Mouse (Mus musculus): ENCODE measurements around the gene Rdm1. TPM values are rescaled to one million over a fixed set of nuclear protein-coding genes. Genes with fewer than 3 reads are reported as not detected.
A peak's percentile ranks its signal among the peaks of the same experiment; 100 is the strongest.
"Not testable (repeated sequence)": the region's sequence is repeated elsewhere in the genome, so short reads cannot be mapped to it uniquely, and the experiment has no call there.

Rdm1 gene
- polyA plus RNA-seq, 1 experiment from 2014 or later: 44.8 TPM

- DNase-seq (ENCODE audit: low spot score, missing footprints) (peak; percentile 99), ATAC-seq (ENCODE audit: low FRiP score) (peak; percentile 61)
- Histone ChIP-seq H3K9ac (ENCODE audit: low read length) (peak overlapping the region; percentile 83), H3K4me2 (peak overlapping the region; percentile 83), H3K9me3 (ENCODE audit: control insufficient read depth, low read length) (no peaks in the 10 kb centered on the region), H3K27ac (ENCODE audit: low read depth, low read length) (peak overlapping the region; percentile 98), H3K4me3 (ENCODE audit: low read depth, low read length) (peak overlapping the region; percentile 51), H3K27me3 (ENCODE audit: control insufficient read depth, insufficient read depth, low read length) (no peaks in the 10 kb centered on the region), H3K36me3 (ENCODE audit: control insufficient read depth, insufficient read depth, low read length) (peaks cover 2% of the 10 kb centered on the region; the same call in 1 of the 2 replicates), H3K4me1 (ENCODE audit: control insufficient read depth, insufficient read depth, low read length) (peaks cover 6% of the 10 kb centered on the region; the same call in 1 of the 2 replicates)
- WGBS: under 1% methylated on average over 33 of the region's 33 CpGs
Observed at GRCm38 (mm10) chr11:101627857-101628559, 1.0 kb downstream of the Rdm1 start.

GRCm38 (mm10) chr11:101628733-101629417 is 1.9 kb downstream of the Rdm1 start:
- not testable (repeated sequence) for H3K9me3 ChIP-seq (ENCODE audit: control insufficient read depth, low read length); ATAC-seq (ENCODE audit: low FRiP score); H3K4me1 ChIP-seq (ENCODE audit: control insufficient read depth, insufficient read depth, low read length); DNase-seq (ENCODE audit: low spot score, missing footprints); H3K36me3 ChIP-seq (ENCODE audit: control insufficient read depth, insufficient read depth, low read length); H3K9ac ChIP-seq (ENCODE audit: low read length); H3K27me3 ChIP-seq (ENCODE audit: control insufficient read depth, insufficient read depth, low read length)
- H3K4me2 ChIP-seq: peak overlapping the region; percentile 83
- peak overlapping the region; percentile 98; the same call in 1 of the 2 replicates for H3K27ac ChIP-seq (ENCODE audit: low read depth, low read length)
- 74% methylated on average over 4 of the region's 5 CpGs for WGBS
- peak overlapping the region; percentile 51; the same call in 1 of the 2 replicates for H3K4me3 ChIP-seq (ENCODE audit: low read depth, low read length)

GRCm38 (mm10) chr11:101635660-101636059 is 8.7 kb downstream of the Rdm1 start:
- Histone ChIP-seq H3K4me2 (no peak overlapping the region), H3K36me3 (ENCODE audit: control insufficient read depth, insufficient read depth, low read length) (peaks cover 7% of the 10 kb centered on the region; the same call in 1 of the 2 replicates), H3K4me1 (ENCODE audit: control insufficient read depth, insufficient read depth, low read length) (no peaks in the 10 kb centered on the region; the same call in 1 of the 2 replicates), H3K9ac (ENCODE audit: low read length) (no peak overlapping the region), H3K27me3 (ENCODE audit: control insufficient read depth, insufficient read depth, low read length) (no peaks in the 10 kb centered on the region; the same call in 1 of the 2 replicates), H3K9me3 (ENCODE audit: control insufficient read depth, low read length) (no peaks in the 10 kb centered on the region), H3K4me3 (ENCODE audit: low read depth, low read length) (no peak overlapping the region), H3K27ac (ENCODE audit: low read depth, low read length) (no peak overlapping the region)
- ATAC-seq (ENCODE audit: low FRiP score): no peak
- DNase-seq (ENCODE audit: low spot score, missing footprints): no peak
- WGBS: 81% methylated on average over 10 of the region's 10 CpGs

GRCm38 (mm10) chr11:101639761-101640160 is 12.8 kb downstream of the Rdm1 start:
- DNase-seq (ENCODE audit: low spot score, missing footprints): no peak
- WGBS: 90% methylated on average over 4 of the region's 4 CpGs

GRCm38 (mm10) chr11:101640857-101641709 is 14.1 kb downstream of the Rdm1 start:
- Histone ChIP-seq H3K4me2 (peak overlapping the region; percentile 41), H3K27ac (ENCODE audit: low read depth, low read length) (peak overlapping the region; percentile 27), H3K9ac (ENCODE audit: low read length) (peak overlapping the region; percentile 61), H3K4me3 (ENCODE audit: low read depth, low read length) (peak overlapping the region; percentile 2; the same call in 1 of the 2 replicates)
- 7% methylated on average over 51 of the region's 53 CpGs for WGBS
- H3K9me3 ChIP-seq (ENCODE audit: control insufficient read depth, low read length); H3K4me1 ChIP-seq (ENCODE audit: control insufficient read depth, insufficient read depth, low read length); H3K27me3 ChIP-seq (ENCODE audit: control insufficient read depth, insufficient read depth, low read length); H3K36me3 ChIP-seq (ENCODE audit: control insufficient read depth, insufficient read depth, low read length): not testable (repeated sequence)
- DNase-seq (ENCODE audit: low spot score, missing footprints) (peak; percentile 93), ATAC-seq (ENCODE audit: low FRiP score) (peak; percentile 73)

More at GRCm38 (mm10) chr11:101639761-101640160, 12.8 kb downstream of the Rdm1 start:
- Histone ChIP-seq H3K4me3 (ENCODE audit: low read depth, low read length) (no peak overlapping the region), H3K9me3 (ENCODE audit: control insufficient read depth, low read length) (no peaks in the 10 kb centered on the region), H3K36me3 (ENCODE audit: control insufficient read depth, insufficient read depth, low read length) (peaks cover 7% of the 10 kb centered on the region; the same call in 1 of the 2 replicates), H3K4me1 (ENCODE audit: control insufficient read depth, insufficient read depth, low read length) (peaks cover 2% of the 10 kb centered on the region; the same call in 1 of the 2 replicates), H3K4me2 (no peak overlapping the region), H3K27ac (ENCODE audit: low read depth, low read length) (no peak overlapping the region), H3K27me3 (ENCODE audit: control insufficient read depth, insufficient read depth, low read length) (no peaks in the 10 kb centered on the region; the same call in 1 of the 2 replicates), H3K9ac (ENCODE audit: low read length) (no peak overlapping the region)
- ATAC-seq (ENCODE audit: low FRiP score): no peak

GRCm38 (mm10) chr11:101641710-101642642 is 15.0 kb downstream of the Rdm1 start:
- H3K4me1 ChIP-seq (ENCODE audit: control insufficient read depth, insufficient read depth, low read length); H3K27ac ChIP-seq (ENCODE audit: low read depth, low read length); H3K27me3 ChIP-seq (ENCODE audit: control insufficient read depth, insufficient read depth, low read length); H3K9me3 ChIP-seq (ENCODE audit: control insufficient read depth, low read length); H3K4me2 ChIP-seq; H3K36me3 ChIP-seq (ENCODE audit: control insufficient read depth, insufficient read depth, low read length); H3K4me3 ChIP-seq (ENCODE audit: low read depth, low read length); H3K9ac ChIP-seq (ENCODE audit: low read length): not testable (repeated sequence)
- ATAC-seq (ENCODE audit: low FRiP score): peak; percentile 75
- WGBS: 7% methylated on average over 13 of the region's 26 CpGs
- DNase-seq (ENCODE audit: low spot score, missing footprints): peak; percentile 92

GRCm38 (mm10) chr11:101642931-101643330 is 15.9 kb downstream of the Rdm1 start:
- Histone ChIP-seq H3K36me3 (ENCODE audit: control insufficient read depth, insufficient read depth, low read length) (no peaks in the 10 kb centered on the region), H3K4me2 (no peak overlapping the region), H3K9ac (ENCODE audit: low read length) (no peak overlapping the region), H3K9me3 (ENCODE audit: control insufficient read depth, low read length) (no peaks in the 10 kb centered on the region), H3K27me3 (ENCODE audit: control insufficient read depth, insufficient read depth, low read length) (no peaks in the 10 kb centered on the region; the same call in 1 of the 2 replicates), H3K27ac (ENCODE audit: low read depth, low read length) (no peak overlapping the region), H3K4me3 (ENCODE audit: low read depth, low read length) (no peak overlapping the region), H3K4me1 (ENCODE audit: control insufficient read depth, insufficient read depth, low read length) (peaks cover 2% of the 10 kb centered on the region; the same call in 1 of the 2 replicates)
- no peak for ATAC-seq (ENCODE audit: low FRiP score)
- DNase-seq (ENCODE audit: low spot score, missing footprints): no peak
- WGBS: 40% methylated on average over 5 of the region's 5 CpGs

- no peak overlapping the region for H3K4me2 ChIP-seq
- H3K27ac ChIP-seq (ENCODE audit: low read depth, low read length): no peak overlapping the region
- no peaks in the 10 kb centered on the region for H3K36me3 ChIP-seq (ENCODE audit: control insufficient read depth, insufficient read depth, low read length)
- WGBS: 63% methylated on average over 3 of the region's 3 CpGs
- ATAC-seq (ENCODE audit: low FRiP score): no peak
- no peaks in the 10 kb centered on the region for H3K9me3 ChIP-seq (ENCODE audit: control insufficient read depth, low read length)
- DNase-seq (ENCODE audit: low spot score, missing footprints): no peak
- H3K4me1 ChIP-seq (ENCODE audit: control insufficient read depth, insufficient read depth, low read length): peaks cover 2% of the 10 kb centered on the region; the same call in 1 of the 2 replicates
- H3K27me3 ChIP-seq (ENCODE audit: control insufficient read depth, insufficient read depth, low read length): no peaks in the 10 kb centered on the region
- H3K4me3 ChIP-seq (ENCODE audit: low read depth, low read length): no peak overlapping the region
- H3K9ac ChIP-seq (ENCODE audit: low read length): no peak overlapping the region
Observed at GRCm38 (mm10) chr11:101644591-101644990, 17.6 kb downstream of the Rdm1 start.
